Mouse (Mus musculus) layer of hippocampus, postnatal 25 days (tissue): ENCODE results near the gene Arvcf. TPM values are rescaled to one million over a fixed set of nuclear protein-coding genes. Genes with fewer than 3 reads are reported as not detected.

Experiments used
- DNase-seq, 2 experiments: peaks; one replicate each; pipeline ENCODE4 v3.0.0; 2022; ENCODE audit warnings: mixed read lengths in 2 of 2, low spot score in 1 of 2; ENCODE audit errors: extremely low spot score in 1 of 2
- total RNA-seq, 2 experiments: library from RNA; stranded (reverse); gene quantifications; 2 replicates each; pipeline ENCODE4 v1.2.3; 2021

Arvcf gene
- total RNA-seq, 2 experiments from 2014 or later: 39.5 to 45.7 TPM

GRCm38 (mm10) chr16:18405091-18405854, 57.3 kb downstream of the Arvcf start:
- DNase-seq: no peak

GRCm38 (mm10) chr16:18405876-18406275, 57.9 kb downstream of the Arvcf start:
- no peak for DNase-seq

GRCm38 (mm10) chr16:18406293-18406692, 58.3 kb downstream of the Arvcf start:
- DNase-seq: peak in 1 of 2 experiments; percentile 67

GRCm38 (mm10) chr16:18407912-18408311, 59.9 kb downstream of the Arvcf start:
- DNase-seq: no peak

GRCm38 (mm10) chr16:18409776-18410175, 61.8 kb downstream of the Arvcf start:
- no peak for DNase-seq

- no peak for DNase-seq
Observed at GRCm38 (mm10) chr16:18410418-18410817, 62.4 kb downstream of the Arvcf start.

- no peak for DNase-seq
Observed at GRCm38 (mm10) chr16:18411026-18411649, 63.2 kb downstream of the Arvcf start.

GRCm38 (mm10) chr16:18411802-18412476, 64.0 kb downstream of the Arvcf start:
- DNase-seq: no peak

- DNase-seq: no peak
Observed at GRCm38 (mm10) chr16:18413032-18413816, 65.2 kb downstream of the Arvcf start.

- DNase-seq: no peak
Observed at GRCm38 (mm10) chr16:18416094-18416761, 68.2 kb downstream of the Arvcf start.

GRCm38 (mm10) chr16:18416837-18417236, 68.9 kb downstream of the Arvcf start:
- DNase-seq: no peak

- no peak for DNase-seq
Observed at GRCm38 (mm10) chr16:18417491-18417890, 69.5 kb downstream of the Arvcf start.

GRCm38 (mm10) chr16:18418756-18419602, 71.0 kb downstream of the Arvcf start:
- no peak for DNase-seq

GRCm38 (mm10) chr16:18419603-18420026, 71.6 kb downstream of the Arvcf start:
- no peak for DNase-seq

GRCm38 (mm10) chr16:18420571-18420970, 72.6 kb downstream of the Arvcf start:
- no peak for DNase-seq

- no peak for DNase-seq
Observed at GRCm38 (mm10) chr16:18423203-18423914, 75.4 kb downstream of the Arvcf start.

GRCm38 (mm10) chr16:18423915-18424265, 75.9 kb downstream of the Arvcf start:
- no peak for DNase-seq

GRCm38 (mm10) chr16:18424364-18425045, 76.5 kb downstream of the Arvcf start:
- DNase-seq: no peak
